Mouse (Mus musculus) stomach, adult 2 months (tissue): ENCODE results near the gene Nfxl1. TPM values are rescaled to one million over a fixed set of nuclear protein-coding genes. Genes with fewer than 3 reads are reported as not detected.

Source experiments
- polyA plus RNA-seq: library from polyadenylated mRNA; depleted of rRNA; stranded (reverse); fragments of >200 nt; gene quantifications from 2 replicates; pipeline ENCODE4 v1.2.3, GENCODE M21; 2012; rRNA removed

Nfxl1 gene
- polyA plus RNA-seq: 2.2 and 2.5 TPM in 2 replicates

GRCm38 (mm10) chr5:72559544-72560049, at the start of gene Nfxl1:
Gene Nfxl1 (minus strand): TSS chr5:72559684.

GRCm38 (mm10) chr5:72587192-72587681, 27.8 kb upstream of the Nfxl1 start, which contains the start of gene Gm5868:
Gene Gm5868 (minus strand): TSS chr5:72587551.

GRCm38 (mm10) chr5:72580970-72581332, 21.5 kb upstream of the Nfxl1 start, which contains the start of gene Zar1:
Gene Zar1 (minus strand): TSS chr5:72581254.

GRCm38 (mm10) chr5:72503531-72504523, 55.7 kb downstream of the Nfxl1 start, which contains the start of gene Corin:
Gene Corin (minus strand): TSS chr5:72504473.

Other genes with a start within 250 kb of the Nfxl1 start
- gene Corin, start 55.2 kb downstream of the Nfxl1 start, polyA plus RNA-seq: 0.03 and 0.23 TPM in 2 replicates
- 0.22 TPM in 1 of 2 replicates, not detected in the other for gene Zar1, start 21.6 kb upstream of the Nfxl1 start, polyA plus RNA-seq
- not detected in 2 replicates for gene Gm5868, start 27.9 kb upstream of the Nfxl1 start, polyA plus RNA-seq
- gene Cnga1, start 84.6 kb upstream of the Nfxl1 start, polyA plus RNA-seq: not detected in 2 replicates
- 0.84 and 1.3 TPM in 2 replicates for gene Nipal1, start 88.1 kb upstream of the Nfxl1 start, polyA plus RNA-seq
- not detected in 2 replicates for gene Txk, start 193.1 kb upstream of the Nfxl1 start, polyA plus RNA-seq